Mouse (Mus musculus) limb, embryonic 13.5 days (tissue): ENCODE results near the gene Lix1l. TPM values are rescaled to one million over a fixed set of nuclear protein-coding genes. Genes with fewer than 3 reads are reported as not detected.

Experiments used
- ATAC-seq: fragments of 200-750 bp; cut with Nextera tagmentation; 2 replicates; pipeline ENCODE4 v1.8.0; 2017; ENCODE audit warnings: low read depth, moderate number of reproducible peaks, moderate TSS enrichment; ENCODE audit not compliant: low FRiP score
- H3K27ac ChIP-seq: fragments of 300-500 bp; sonication (generic); 2 replicates; pipeline ENCODE4 v1.5.1; 2015; ENCODE audit warnings: inconsistent platforms, mild to moderate bottlenecking, moderate library complexity
- H3K27me3 ChIP-seq: fragments of 300-500 bp; sonication (generic); 2 replicates; pipeline ENCODE4 v1.6.1; 2015; ENCODE audit warnings: mild to moderate bottlenecking, inconsistent platforms
- H3K36me3 ChIP-seq: fragments of 300-500 bp; sonication (generic); 2 replicates; pipeline ENCODE4 v1.6.1; 2015; ENCODE audit warnings: inconsistent platforms, mild to moderate bottlenecking, moderate library complexity
- H3K4me1 ChIP-seq: fragments of 300-500 bp; sonication (generic); 2 replicates; pipeline ENCODE4 v1.6.1; 2015; ENCODE audit warnings: inconsistent platforms
- H3K4me2 ChIP-seq: fragments of 300-500 bp; sonication (generic); replicated peaks from 2 replicates; pipeline ENCODE4 v1.6.1; 2015; ENCODE audit warnings: inconsistent platforms, mild to moderate bottlenecking, moderate library complexity
- H3K4me3 ChIP-seq: fragments of 300-500 bp; sonication (generic); 2 replicates; pipeline ENCODE4 v1.5.1; 2015; ENCODE audit warnings: moderate library complexity, mild to moderate bottlenecking, inconsistent platforms
- H3K9ac ChIP-seq: fragments of 300-500 bp; sonication (generic); 2 replicates; pipeline ENCODE4 v1.6.1; 2015; ENCODE audit warnings: mild to moderate bottlenecking, inconsistent platforms
- H3K9me3 ChIP-seq: fragments of 300-500 bp; sonication (generic); 2 replicates; pipeline ENCODE4 v1.6.1; 2016; ENCODE audit warnings: inconsistent platforms
- WGBS: fragments of 180-500 bp; shearing (Covaris S2); methylation state at CpG from one replicate; pipeline ENCODE4 v1.1.7; 2015; 5-methylcytosine and 5-hydroxymethylcytosine counted together
- polyA plus RNA-seq: library from polyadenylated mRNA; unstranded; fragments of >200 nt; fragmentation: Nextera tagmentation; extraction: Ambion mirVana; gene quantifications from 2 replicates; pipeline ENCODE4 v1.2.1, GENCODE M21; 2015

Gene Lix1l
- 8.4 and 8.7 TPM in 2 replicates for polyA plus RNA-seq

GRCm38 (mm10) chr3:96600639-96601250 lies at the start of gene Lix1l:
Gene Lix1l (plus strand): TSS chr3:96601149.
- H3K4me1 ChIP-seq = peaks cover 78% of the 10 kb centered on the region
- peak within 1 kb of the TSS; percentile 76 for H3K4me3 ChIP-seq
- peak within 1 kb of the TSS; percentile 87 for H3K9ac ChIP-seq
- WGBS = under 1% methylated on average over 25 of the region's 27 CpGs
- H3K4me2 ChIP-seq = peak within 1 kb of the TSS; percentile 84
- H3K27me3 ChIP-seq = peaks cover 21% of the 10 kb centered on the region
- peak within 1 kb of the TSS; percentile 94 for H3K27ac ChIP-seq
- H3K36me3 ChIP-seq = peaks cover 20% of the 10 kb centered on the region; the same call in 1 of the 2 replicates
- H3K9me3 ChIP-seq = no peaks in the 10 kb centered on the region
- ATAC-seq = peak; percentile 94

- no peaks in the 10 kb centered on the region for H3K36me3 ChIP-seq
- no peak overlapping the region for H3K4me3 ChIP-seq
- H3K9me3 ChIP-seq = no peaks in the 10 kb centered on the region
- no peak overlapping the region for H3K27ac ChIP-seq
- ATAC-seq = no peak; the same call in 1 of the 2 replicates
- H3K4me2 ChIP-seq = no peak overlapping the region
- WGBS = 16% methylated on average over 8 of the region's 8 CpGs
- H3K4me1 ChIP-seq = peaks cover 20% of the 10 kb centered on the region
- H3K9ac ChIP-seq = no peak overlapping the region
- no peaks in the 10 kb centered on the region for H3K27me3 ChIP-seq
Observed at GRCm38 (mm10) chr3:96551203-96551602, 49.7 kb upstream of the Lix1l start.

- Histone ChIP-seq H3K9ac (no peak overlapping the region), H3K9me3 (no peaks in the 10 kb centered on the region), H3K4me1 (peaks cover 26% of the 10 kb centered on the region), H3K27ac (no peak overlapping the region), H3K36me3 (no peaks in the 10 kb centered on the region), H3K27me3 (no peaks in the 10 kb centered on the region), H3K4me2 (no peak overlapping the region), H3K4me3 (no peak overlapping the region)
- 69% methylated on average over 7 of the region's 7 CpGs for WGBS
- ATAC-seq = no peak
Observed at GRCm38 (mm10) chr3:96551890-96552289, 49.1 kb upstream of the Lix1l start.

- H3K9me3 ChIP-seq = no peaks in the 10 kb centered on the region
- WGBS = 73% methylated on average over 6 of the region's 6 CpGs
- H3K36me3 ChIP-seq = no peaks in the 10 kb centered on the region
- H3K4me3 ChIP-seq = no peak overlapping the region
- no peak overlapping the region for H3K27ac ChIP-seq
- H3K27me3 ChIP-seq = no peaks in the 10 kb centered on the region
- no peak overlapping the region for H3K4me2 ChIP-seq
- H3K4me1 ChIP-seq = peaks cover 29% of the 10 kb centered on the region
- no peak for ATAC-seq
- H3K9ac ChIP-seq = no peak overlapping the region
Observed at GRCm38 (mm10) chr3:96553601-96554000, 47.3 kb upstream of the Lix1l start.

- no peaks in the 10 kb centered on the region for H3K9me3 ChIP-seq
- H3K4me3 ChIP-seq = no peak overlapping the region
- 79% methylated on average over 6 of the region's 6 CpGs for WGBS
- H3K9ac ChIP-seq = no peak overlapping the region
- peaks cover 33% of the 10 kb centered on the region for H3K4me1 ChIP-seq
- no peaks in the 10 kb centered on the region for H3K27me3 ChIP-seq
- no peak for ATAC-seq
- peaks cover under 1% of the 10 kb centered on the region; the same call in 1 of the 2 replicates for H3K36me3 ChIP-seq
- no peak overlapping the region for H3K27ac ChIP-seq
- no peak overlapping the region for H3K4me2 ChIP-seq
Observed at GRCm38 (mm10) chr3:96554251-96554650, 46.7 kb upstream of the Lix1l start.

- H3K27me3 ChIP-seq = no peaks in the 10 kb centered on the region
- H3K9me3 ChIP-seq = no peaks in the 10 kb centered on the region
- 39% methylated on average over 12 of the region's 12 CpGs for WGBS
- H3K4me2 ChIP-seq = 0 out of 2 replicates have a peak overlapping the region, but pooled peaks have one; percentile 9
- H3K4me1 ChIP-seq = peaks cover 41% of the 10 kb centered on the region
- H3K4me3 ChIP-seq = no peak overlapping the region
- no peak for ATAC-seq
- peak overlapping the region; percentile 75 for H3K27ac ChIP-seq
- peaks cover 9% of the 10 kb centered on the region for H3K36me3 ChIP-seq
- peak overlapping the region; percentile 45; the same call in 1 of the 2 replicates for H3K9ac ChIP-seq
Observed at GRCm38 (mm10) chr3:96555041-96555596, 45.8 kb upstream of the Lix1l start.

GRCm38 (mm10) chr3:96555999-96556614 lies 44.8 kb upstream of the Lix1l start:
- WGBS = 82% methylated on average over 15 of the region's 15 CpGs
- no peak for ATAC-seq
- H3K4me1 ChIP-seq = peaks cover 51% of the 10 kb centered on the region
- no peaks in the 10 kb centered on the region for H3K9me3 ChIP-seq
- H3K27ac ChIP-seq = peak overlapping the region; percentile 75; the same call in 1 of the 2 replicates
- no peaks in the 10 kb centered on the region for H3K27me3 ChIP-seq
- H3K4me3 ChIP-seq = peak overlapping the region; percentile 62; the same call in 1 of the 2 replicates
- peaks cover 19% of the 10 kb centered on the region for H3K36me3 ChIP-seq
- no peak overlapping the region for H3K9ac ChIP-seq
- H3K4me2 ChIP-seq = peak overlapping the region; percentile 86

- Histone ChIP-seq H3K36me3 (peaks cover 25% of the 10 kb centered on the region), H3K9ac (peak overlapping the region; percentile 71), H3K27me3 (no peaks in the 10 kb centered on the region), H3K27ac (peak overlapping the region; percentile 91), H3K4me3 (peak overlapping the region; percentile 62), H3K9me3 (no peaks in the 10 kb centered on the region), H3K4me1 (peaks cover 50% of the 10 kb centered on the region), H3K4me2 (peak overlapping the region; percentile 86)
- no peak for ATAC-seq
- 10% methylated on average over 22 of the region's 22 CpGs for WGBS
Observed at GRCm38 (mm10) chr3:96556651-96557635, 44.0 kb upstream of the Lix1l start.

- WGBS = 0% methylated on average over 26 of the region's 26 CpGs
- Histone ChIP-seq H3K9ac (peak within 1 kb of the TSS; percentile 91), H3K4me1 (peaks cover 50% of the 10 kb centered on the region), H3K36me3 (peaks cover 26% of the 10 kb centered on the region), H3K27me3 (no peaks in the 10 kb centered on the region), H3K4me2 (peak within 1 kb of the TSS; percentile 86), H3K27ac (peak within 1 kb of the TSS; percentile 91), H3K4me3 (peak within 1 kb of the TSS; percentile 62), H3K9me3 (no peaks in the 10 kb centered on the region)
- ATAC-seq = peak; percentile 99
Observed at GRCm38 (mm10) chr3:96557694-96558093, 43.3 kb upstream of the Lix1l start, which contains the start of gene Txnip. Gene Txnip (plus strand): TSS chr3:96557957.

- no peak for ATAC-seq
Observed at GRCm38 (mm10) chr3:96558159-96558558, 42.8 kb upstream of the Lix1l start.

GRCm38 (mm10) chr3:96558668-96559196 lies 42.2 kb upstream of the Lix1l start:
- ATAC-seq = no peak
- peak overlapping the region; percentile 84; the same call in 1 of the 2 replicates for H3K27ac ChIP-seq
- H3K4me3 ChIP-seq = peak overlapping the region; percentile 62
- H3K4me1 ChIP-seq = peaks cover 51% of the 10 kb centered on the region
- H3K9ac ChIP-seq = peak overlapping the region; percentile 91
- 42% methylated on average over 10 of the region's 10 CpGs for WGBS
- no peaks in the 10 kb centered on the region for H3K9me3 ChIP-seq
- peak overlapping the region; percentile 86 for H3K4me2 ChIP-seq
- H3K27me3 ChIP-seq = no peaks in the 10 kb centered on the region
- peaks cover 26% of the 10 kb centered on the region for H3K36me3 ChIP-seq

More at GRCm38 (mm10) chr3:96558159-96558558, 42.8 kb upstream of the Lix1l start:
- H3K36me3 ChIP-seq = peaks cover 26% of the 10 kb centered on the region
- peak overlapping the region; percentile 62 for H3K4me3 ChIP-seq
- under 1% methylated on average over 17 of the region's 17 CpGs for WGBS
- no peaks in the 10 kb centered on the region for H3K9me3 ChIP-seq
- peak overlapping the region; percentile 84 for H3K27ac ChIP-seq
- peaks cover 50% of the 10 kb centered on the region for H3K4me1 ChIP-seq
- H3K4me2 ChIP-seq = peak overlapping the region; percentile 86
- no peaks in the 10 kb centered on the region for H3K27me3 ChIP-seq
- peak overlapping the region; percentile 91 for H3K9ac ChIP-seq
